Mouse (Mus musculus) megakaryocyte, embryonic 14.5 days (primary cell): ENCODE measurements around the gene AC134908.4.

ENCODE experiments used
- FLI1 ChIP-seq: IDR thresholded peaks from 2 replicates; pipeline ENCODE4 v1.6.1; 2012; ENCODE audit warnings: low read length, inconsistent platforms, mixed read lengths
- GATA1 ChIP-seq: IDR thresholded peaks from 3 replicates; pipeline ENCODE4 v1.6.1; 2012; ENCODE audit warnings: mixed read lengths, low read length, inconsistent platforms, borderline replicate concordance

DNA sequence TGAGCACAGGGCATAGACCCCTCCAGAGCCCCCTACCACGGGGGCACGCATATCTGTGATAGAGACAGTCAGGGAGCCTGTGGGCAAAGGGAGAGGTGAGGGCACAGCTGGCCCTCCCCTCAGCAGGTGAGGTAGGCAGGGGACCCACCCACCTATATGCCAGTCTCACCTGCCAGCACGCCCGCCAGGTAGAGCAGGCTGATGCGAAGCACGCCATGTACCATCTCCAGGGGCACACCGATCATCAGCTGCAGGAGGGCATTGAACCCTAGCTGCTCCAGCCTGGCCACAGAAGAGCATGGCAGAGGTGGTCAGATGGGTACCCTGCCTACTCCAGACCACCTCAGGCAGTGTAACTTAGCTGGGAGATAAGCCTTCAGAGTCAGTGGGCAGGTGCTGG is 39.8 kb upstream of the AC134908.4 start:
- TF ChIP-seq GATA1 (no peak), FLI1 (no peak)
